Mouse (Mus musculus): ENCODE data around the gene Exoc6. TPM values are rescaled to one million over a fixed set of nuclear protein-coding genes. Genes with fewer than 3 reads are reported as not detected.

The Exoc6 gene
- 10.3 and 12.0 TPM in 2 replicates for polyA plus RNA-seq (2012; rRNA removed)

GRCm38 (mm10) chr19:37550101-37551039, at the start of gene Exoc6:
Gene Exoc6, plus strand, starts transcription at chr19:37550418.

GRCm38 (mm10) chr19:37685281-37685680, 135.1 kb downstream of the Exoc6 start, which contains the start of gene Cyp26c1:
Gene Cyp26c1, plus strand, starts transcription at chr19:37685581.

GRCm38 (mm10) chr19:37697651-37698272, 147.5 kb downstream of the Exoc6 start, which contains the start of gene Cyp26a1:
Gene Cyp26a1, plus strand, starts transcription at chr19:37697798.

Other genes starting within 250 kb of the Exoc6 start
- gene Ide, start 212.6 kb upstream of the Exoc6 start, polyA plus RNA-seq (2012; rRNA removed) = 20.6 and 21.3 TPM in 2 replicates
- gene Kif11, start 174.0 kb upstream of the Exoc6 start, polyA plus RNA-seq (2012; rRNA removed) = 26.4 and 37.5 TPM in 2 replicates
- gene Hhex, start 115.6 kb upstream of the Exoc6 start, polyA plus RNA-seq (2012; rRNA removed) = 2.3 and 2.8 TPM in 2 replicates
- 0.06 TPM in 1 of 2 replicates, not detected in the other for gene Cyp26c1, start 135.2 kb downstream of the Exoc6 start, polyA plus RNA-seq (2012; rRNA removed)
- 0.41 and 3.1 TPM in 2 replicates for gene Cyp26a1, start 147.4 kb downstream of the Exoc6 start, polyA plus RNA-seq (2012; rRNA removed)